Mouse (Mus musculus) layer of hippocampus, adult 9-10 months (tissue): ENCODE data around the gene Tpp2.
"Not testable (repeated sequence)": the region's sequence is repeated elsewhere in the genome, so short reads cannot be mapped to it uniquely, and the experiment has no call there.

ENCODE experiments used
- DNase-seq: peaks from one replicate; pipeline ENCODE4 v3.0.0; 2022; ENCODE audit warnings: low spot score

Gene Tpp2

GRCm38 (mm10) chr1:43933488-43934415, at the start of gene Tpp2:
Tpp2 (plus strand) TSS chr1:43933647.
- DNase-seq: peak; percentile 96

- DNase-seq: not testable (repeated sequence)
These were observed 45.1 kb upstream of the Tpp2 start for GRCm38 (mm10) chr1:43888358-43888757.

GRCm38 (mm10) chr1:43895742-43896141, 37.7 kb upstream of the Tpp2 start:
- DNase-seq: no peak

GRCm38 (mm10) chr1:43897131-43897530, 36.3 kb upstream of the Tpp2 start:
- DNase-seq: no peak

GRCm38 (mm10) chr1:43897987-43898386, 35.5 kb upstream of the Tpp2 start:
- DNase-seq: no peak

- DNase-seq: peak; percentile 25
These were observed 34.3 kb upstream of the Tpp2 start for GRCm38 (mm10) chr1:43898991-43899714.

- DNase-seq: no peak
These were observed 31.0 kb upstream of the Tpp2 start for GRCm38 (mm10) chr1:43902417-43902816.

- no peak for DNase-seq
These were observed 30.6 kb upstream of the Tpp2 start for GRCm38 (mm10) chr1:43902855-43903254.

GRCm38 (mm10) chr1:43915428-43915827, 18.0 kb upstream of the Tpp2 start:
- no peak for DNase-seq

GRCm38 (mm10) chr1:43916854-43917253, 16.6 kb upstream of the Tpp2 start:
- no peak for DNase-seq

- DNase-seq: no peak
These were observed 966 bp downstream of the Tpp2 start for GRCm38 (mm10) chr1:43934416-43934810.

- DNase-seq: no peak
These were observed 5.9 kb downstream of the Tpp2 start for GRCm38 (mm10) chr1:43939310-43939709.

GRCm38 (mm10) chr1:43941476-43942217, 8.2 kb downstream of the Tpp2 start:
- no peak for DNase-seq

- no peak for DNase-seq
These were observed 9.4 kb downstream of the Tpp2 start for GRCm38 (mm10) chr1:43942814-43943213.

GRCm38 (mm10) chr1:43953679-43954078, 20.2 kb downstream of the Tpp2 start:
- no peak for DNase-seq

- no peak for DNase-seq
These were observed 30.9 kb downstream of the Tpp2 start for GRCm38 (mm10) chr1:43964381-43964780.

GRCm38 (mm10) chr1:43966756-43967155, 33.3 kb downstream of the Tpp2 start:
- no peak for DNase-seq

GRCm38 (mm10) chr1:43969361-43969760, 35.9 kb downstream of the Tpp2 start:
- no peak for DNase-seq

GRCm38 (mm10) chr1:43971089-43971488, 37.6 kb downstream of the Tpp2 start:
- no peak for DNase-seq

GRCm38 (mm10) chr1:43996914-43997589, 63.6 kb downstream of the Tpp2 start:
- no peak for DNase-seq

- DNase-seq: no peak
These were observed 71.1 kb downstream of the Tpp2 start for GRCm38 (mm10) chr1:44004513-44004912.

GRCm38 (mm10) chr1:44015556-44015955, 82.1 kb downstream of the Tpp2 start:
- DNase-seq: no peak
